17 mouse cellular contexts compared by ENCODE assay signal in genomic region chr19:43695514-43695964, GRCm38 (mm10). TPM values are rescaled to one million over a fixed set of nuclear protein-coding genes. Genes with fewer than 3 reads are reported as not detected.
A peak's percentile ranks its signal among the peaks of the same experiment; 100 is the strongest.
DNase-seq lines count a peak whose midpoint lies in the region; ATAC-seq lines count a peak whose summit lies in the region.
"Had no signal": no experiment of that assay in that cellular context is flagged by ENCODE, and none has a peak within 500 bp of the region (broad histone marks: within the 10 kb centered on the region; RNA-seq: fewer than 3 reads in every experiment).

No protein-coding gene starts in this region.

- 36% methylated on average over 10 of the region's 10 CpGs for WGBS in intestine, embryonic 16.5 days

- no peak overlapping the region for H3K4me3 ChIP-seq in intestine, embryonic 16.5 days (ENCODE audit: low read length)
- H3K4me3 ChIP-seq: heart, embryonic 13.5 days; limb, embryonic 10.5 days; liver, embryonic 13.5 days had no signal

- no peaks in the 10 kb centered on the region for H3K9me3 ChIP-seq in intestine, embryonic 16.5 days (ENCODE audit: control insufficient read depth, low read length)
- H3K9me3 ChIP-seq: heart, embryonic 13.5 days; limb, embryonic 10.5 days; liver, embryonic 13.5 days had no signal

- H3K9ac ChIP-seq in intestine, embryonic 16.5 days (ENCODE audit: low read depth, low read length), result peak overlapping the region; percentile 44; the same call in 1 of the 2 replicates
- H3K9ac ChIP-seq: heart, embryonic 13.5 days; liver, embryonic 13.5 days had no signal

- H3K36me3 ChIP-seq in intestine, embryonic 16.5 days (ENCODE audit: control insufficient read depth, insufficient read depth, low read length), result 0 out of 2 replicates have a peak, but pooled peaks cover 6% of the 10 kb centered on the region

- H3K4me2 ChIP-seq in intestine, embryonic 16.5 days (ENCODE audit: low read depth, low read length), result peak overlapping the region; percentile 16; the same call in 1 of the 2 replicates
- H3K4me2 ChIP-seq: heart, embryonic 13.5 days; liver, embryonic 13.5 days had no signal

- peak; percentile 90 for ATAC-seq in intestine, embryonic 16.5 days
- ATAC-seq: lung, postnatal 0 days had no signal

- peaks cover 21% of the 10 kb centered on the region for H3K4me1 ChIP-seq in intestine, embryonic 16.5 days (ENCODE audit: control insufficient read depth, insufficient read depth, low read length)

- H3K27ac ChIP-seq in intestine, embryonic 16.5 days (ENCODE audit: low read length), result peak overlapping the region; percentile 92
- H3K27ac ChIP-seq: heart, embryonic 13.5 days; limb, embryonic 10.5 days; liver, embryonic 13.5 days had no signal

- peak; percentile 16 to 36 for DNase-seq in kidney, postnatal 4 days
- no peak for DNase-seq in kidney, adult 11 months
- peak; percentile 81 for DNase-seq in MEL-GATA-1-ER (ENCODE audit: extremely low read depth, low read depth)
- DNase-seq in heart, adult 11 months, result no peak
- no peak for DNase-seq in gastrocnemius, postnatal 4 days (ENCODE audit: low spot score in 2 of 2)
- no peak for DNase-seq in adrenal gland, adult 2 months
- DNase-seq: cerebellum, adult 2 months; gastrocnemius, postnatal 25 days; heart, postnatal 4 days; liver, embryonic 13.5 days; retina, postnatal 1 day; thymus, postnatal 36 days had no signal

- H3K27me3 ChIP-seq in intestine, embryonic 16.5 days (replicated peaks; ENCODE audit: control insufficient read depth, insufficient read depth, low read length), result no peaks in the 10 kb centered on the region
- H3K27me3 ChIP-seq: CH12.LX; heart, embryonic 13.5 days; liver, embryonic 13.5 days had no signal

RNA-seq across cellular contexts. Expression of gene Entpd7, which starts 6.1 kb away (rescaled TPM):
- polyA plus RNA-seq in intestine, embryonic 16.5 days (2015; fragmentation: Nextera tagmentation; extraction: Ambion mirVana), result 27.6 and 36.9 TPM in 2 replicates
- total RNA-seq in gastrocnemius, postnatal 4 days (2021), result 10 to 100 TPM in 1 of 2 experiments, 1 to 10 TPM in 1; 9.1 to 12.5 TPM
- total RNA-seq in adrenal gland, adult 2 months (2021), result 10 to 100 TPM; 16.3 to 20.0 TPM
- polyA plus RNA-seq in adrenal gland, adult 2 months (2012; rRNA removed), result 3.6 and 4.0 TPM in 2 replicates

RNA-seq across cellular contexts. Expression of gene Slc25a28, which starts 20.9 kb away (rescaled TPM):
- 19.5 and 20.0 TPM in 2 replicates for polyA plus RNA-seq in intestine, embryonic 16.5 days (2015; fragmentation: Nextera tagmentation; extraction: Ambion mirVana)
- 10 to 100 TPM; 20.9 to 24.8 TPM for total RNA-seq in gastrocnemius, postnatal 4 days (2021)
- 10 to 100 TPM; 62.3 to 73.1 TPM for total RNA-seq in adrenal gland, adult 2 months (2021)
- polyA plus RNA-seq in adrenal gland, adult 2 months (2012; rRNA removed), result 93.6 and 111 TPM in 2 replicates

RNA-seq across cellular contexts. Expression of gene Cutc, which starts 57.3 kb away (rescaled TPM):
- polyA plus RNA-seq in intestine, embryonic 16.5 days (2015; fragmentation: Nextera tagmentation; extraction: Ambion mirVana), result 23.5 and 25.6 TPM in 2 replicates
- 10 to 100 TPM in 1 of 2 experiments, 1 to 10 TPM in 1; 8.8 to 11.3 TPM for total RNA-seq in gastrocnemius, postnatal 4 days (2021)
- 10 to 100 TPM in 1 of 2 experiments, 1 to 10 TPM in 1; 8.3 to 12.3 TPM for total RNA-seq in adrenal gland, adult 2 months (2021)
- 1.6 and 2.6 TPM in 2 replicates for polyA plus RNA-seq in adrenal gland, adult 2 months (2012; rRNA removed)

RNA-seq across cellular contexts. Expression of gene Cox15, which starts 57.3 kb away (rescaled TPM):
- 18.6 and 21.7 TPM in 2 replicates for polyA plus RNA-seq in intestine, embryonic 16.5 days (2015; fragmentation: Nextera tagmentation; extraction: Ambion mirVana)
- 10 to 100 TPM; 27.8 to 28.8 TPM for total RNA-seq in gastrocnemius, postnatal 4 days (2021)
- 10 to 100 TPM; 36.4 to 59.4 TPM for total RNA-seq in adrenal gland, adult 2 months (2021)
- polyA plus RNA-seq in adrenal gland, adult 2 months (2012; rRNA removed), result 21.3 and 25.3 TPM in 2 replicates

Comparison
In these comparisons a context has a peak if more than half of its experiments do, and no peak if none do; other contexts are left out.
1. DNase-seq: peak in kidney, postnatal 4 days (2 of 2) and MEL-GATA-1-ER (single experiment); none in kidney, adult 11 months (single experiment), heart, adult 11 months (single experiment), gastrocnemius, postnatal 4 days (0 of 2) and adrenal gland, adult 2 months (single experiment).